Mouse (Mus musculus) ES-Bruce4 (cell line): Measurements from ENCODE around the gene Trio. TPM values are rescaled to one million over a fixed set of nuclear protein-coding genes. Genes with fewer than 3 reads are reported as not detected.

ENCODE experiments used
- H3K27ac ChIP-seq: 2 replicates; pipeline ENCODE4 v1.5.1; 2012; ENCODE audit warnings: low read length, inconsistent platforms; ENCODE audit not compliant: insufficient read depth
- H3K27me3 ChIP-seq: 2 replicates; pipeline ENCODE4 v1.6.1; 2012; ENCODE audit warnings: mild to moderate bottlenecking, low read length, inconsistent platforms; ENCODE audit not compliant: control insufficient read depth, poor library complexity, insufficient read depth, severe bottlenecking
- H3K36me3 ChIP-seq: 2 replicates; pipeline ENCODE4 v1.6.1; 2012; ENCODE audit warnings: inconsistent platforms, mild to moderate bottlenecking, low read length, moderate library complexity; ENCODE audit not compliant: control insufficient read depth, poor library complexity, insufficient read depth, severe bottlenecking
- H3K4me1 ChIP-seq: one replicate; pipeline ENCODE4 v1.8.1; 2011; ENCODE audit warnings: low read length; ENCODE audit not compliant: control insufficient read depth, insufficient read depth
- H3K4me3 ChIP-seq: 2 replicates; pipeline ENCODE4 v1.5.1; 2011; ENCODE audit warnings: low read depth, mild to moderate bottlenecking, low read length
- H3K9ac ChIP-seq: 2 replicates; pipeline ENCODE4 v1.6.1; 2012; ENCODE audit warnings: low read depth, mild to moderate bottlenecking, inconsistent platforms; ENCODE audit not compliant: poor library complexity, severe bottlenecking
- H3K9me3 ChIP-seq: replicated peaks from 2 replicates; pipeline ENCODE4 v1.6.1; 2012; ENCODE audit warnings: mild to moderate bottlenecking, low read length, inconsistent platforms; ENCODE audit not compliant: control insufficient read depth, poor library complexity, insufficient read depth, severe bottlenecking
- CTCF ChIP-seq: IDR thresholded peaks from one replicate; pipeline ENCODE4 v1.8.1; 2011; ENCODE audit warnings: low read depth, low read length
- EP300 ChIP-seq: IDR thresholded peaks from 2 replicates; pipeline ENCODE4 v1.6.1; 2011; ENCODE audit warnings: low read depth, low read length; ENCODE audit not compliant: insufficient read depth
- POLR2A ChIP-seq: IDR thresholded peaks from one replicate; pipeline ENCODE4 v1.8.1; 2011; ENCODE audit warnings: low read length; ENCODE audit not compliant: insufficient read depth
- polyA plus RNA-seq: library from polyadenylated mRNA; stranded (reverse); fragments of >200 nt; gene quantifications from 2 replicates; pipeline ENCODE4 v1.2.4, GENCODE M21; 2011; ENCODE audit warnings: low read depth; ENCODE audit not compliant: missing spikeins, insufficient read depth, insufficient read length

Gene Trio
- polyA plus RNA-seq, 1 experiment, result 62.2 TPM

- TF ChIP-seq POLR2A, result no peak
- no peak for TF ChIP-seq EP300
- no peak for TF ChIP-seq CTCF
- H3K27ac ChIP-seq, result no peak overlapping the region
- H3K27me3 ChIP-seq, result no peaks in the 10 kb centered on the region
- H3K4me1 ChIP-seq, result no peaks in the 10 kb centered on the region
- no peak overlapping the region for H3K4me3 ChIP-seq
- H3K36me3 ChIP-seq, result no peaks in the 10 kb centered on the region
- no peak overlapping the region for H3K9ac ChIP-seq
- no peaks in the 10 kb centered on the region for H3K9me3 ChIP-seq
Measured at GRCm38 (mm10) chr15:27949196-27949595, 76.5 kb downstream of the Trio start.

GRCm38 (mm10) chr15:27947880-27948279 lies 77.8 kb downstream of the Trio start:
- Histone ChIP-seq H3K4me1 (no peaks in the 10 kb centered on the region), H3K4me3 (no peak overlapping the region), H3K27ac (no peak overlapping the region), H3K9ac (no peak overlapping the region), H3K27me3 (no peaks in the 10 kb centered on the region), H3K9me3 (no peaks in the 10 kb centered on the region), H3K36me3 (no peaks in the 10 kb centered on the region)
- TF ChIP-seq EP300 (no peak), POLR2A (no peak), CTCF (no peak)

GRCm38 (mm10) chr15:27945570-27945969 lies 80.1 kb downstream of the Trio start:
- Histone ChIP-seq H3K4me1 (no peaks in the 10 kb centered on the region), H3K36me3 (no peaks in the 10 kb centered on the region), H3K27me3 (no peaks in the 10 kb centered on the region), H3K4me3 (no peak overlapping the region), H3K9me3 (no peaks in the 10 kb centered on the region), H3K9ac (no peak overlapping the region), H3K27ac (no peak overlapping the region)
- TF ChIP-seq EP300 (no peak), CTCF (no peak), POLR2A (no peak)

GRCm38 (mm10) chr15:27944898-27945297 lies 80.8 kb downstream of the Trio start:
- TF ChIP-seq CTCF (no peak), POLR2A (no peak), EP300 (no peak)
- Histone ChIP-seq H3K9me3 (no peaks in the 10 kb centered on the region), H3K4me3 (no peak overlapping the region), H3K27me3 (no peaks in the 10 kb centered on the region), H3K36me3 (no peaks in the 10 kb centered on the region), H3K27ac (no peak overlapping the region), H3K4me1 (no peaks in the 10 kb centered on the region), H3K9ac (no peak overlapping the region)

- no peaks in the 10 kb centered on the region for H3K27me3 ChIP-seq
Measured at GRCm38 (mm10) chr15:27943486-27944195, 82.0 kb downstream of the Trio start.

GRCm38 (mm10) chr15:27942148-27942847 lies 83.3 kb downstream of the Trio start:
- Histone ChIP-seq H3K36me3 (no peaks in the 10 kb centered on the region), H3K9ac (no peak overlapping the region), H3K9me3 (no peaks in the 10 kb centered on the region), H3K27ac (no peak overlapping the region), H3K27me3 (no peaks in the 10 kb centered on the region), H3K4me3 (no peak overlapping the region), H3K4me1 (peaks cover 2% of the 10 kb centered on the region)
- no peak for TF ChIP-seq POLR2A
- no peak for TF ChIP-seq EP300
- TF ChIP-seq CTCF, result no peak

More at GRCm38 (mm10) chr15:27943486-27944195, 82.0 kb downstream of the Trio start:
- Histone ChIP-seq H3K9ac (no peak overlapping the region), H3K27ac (no peak overlapping the region), H3K4me3 (no peak overlapping the region), H3K36me3 (no peaks in the 10 kb centered on the region), H3K9me3 (no peaks in the 10 kb centered on the region), H3K4me1 (no peaks in the 10 kb centered on the region)
- TF ChIP-seq POLR2A, result no peak
- TF ChIP-seq EP300, result no peak
- no peak for TF ChIP-seq CTCF
